Mouse (Mus musculus) G1E (cell line): ENCODE results near the gene Cdca4. TPM values are rescaled to one million over a fixed set of nuclear protein-coding genes. Genes with fewer than 3 reads are reported as not detected.

Source experiments
- ATAC-seq: 2 replicates; pipeline ENCODE4 v1.8.0; 2016; ENCODE audit warnings: mild to moderate bottlenecking; ENCODE audit not compliant: insufficient number of reproducible peaks, poor library complexity, low FRiP score, severe bottlenecking; ENCODE audit errors: extremely low read depth
- DNase-seq: peaks from one replicate; pipeline ENCODE4 v3.0.0; 2012; ENCODE audit warnings: low spot score
- H3K27me3 ChIP-seq: 2 replicates; pipeline ENCODE4 v1.6.1; 2012; ENCODE audit warnings: mild to moderate bottlenecking, low read length, inconsistent platforms; ENCODE audit not compliant: insufficient read depth
- H3K36me3 ChIP-seq: replicated peaks from 2 replicates; pipeline ENCODE3; 2012; ENCODE audit warnings: mild to moderate bottlenecking, inconsistent platforms
- H3K4me1 ChIP-seq: 2 replicates; pipeline ENCODE4 v1.6.1; 2012; ENCODE audit warnings: low read depth, low read length, inconsistent platforms, mixed read lengths; ENCODE audit not compliant: insufficient read depth
- H3K4me3 ChIP-seq: 2 replicates; pipeline ENCODE4 v1.5.1; 2012; ENCODE audit warnings: low read depth, mild to moderate bottlenecking, inconsistent platforms, low read length, moderate library complexity, mixed read lengths
- H3K9me3 ChIP-seq: replicated peaks from 2 replicates; pipeline ENCODE4 v1.6.1; 2012; ENCODE audit warnings: inconsistent platforms
- CTCF ChIP-seq: IDR thresholded peaks from 2 replicates; pipeline ENCODE4 v1.5.1; 2012; ENCODE audit warnings: low read depth, low read length, inconsistent platforms, mixed read lengths
- GATA1 ChIP-seq: IDR thresholded peaks from 2 replicates; pipeline ENCODE4 v1.6.1; 2012; ENCODE audit warnings: borderline replicate concordance, low read length, inconsistent platforms, mixed read lengths
- GATA2 ChIP-seq: IDR thresholded peaks from 2 replicates; pipeline ENCODE4 v1.6.1; 2012; ENCODE audit warnings: low read depth, low read length, inconsistent platforms, borderline replicate concordance
- POLR2AphosphoS5 ChIP-seq: IDR thresholded peaks from 2 replicates; pipeline ENCODE4 v1.6.1; 2012; ENCODE audit warnings: low read depth, low read length, inconsistent platforms; ENCODE audit not compliant: insufficient replicate concordance
- TAL1 ChIP-seq: conservative IDR thresholded peaks from 2 replicates; pipeline ENCODE4 v1.6.1; 2012; ENCODE audit warnings: low read depth, low read length, inconsistent platforms, mixed read lengths
- polyA plus RNA-seq: library from polyadenylated mRNA; stranded (reverse); fragments of >175 nt; gene quantifications from 2 replicates; pipeline ENCODE4 v1.2.3, GENCODE M21; 2012
- total RNA-seq, 2 experiments: library from RNA; stranded (forward) in 1 of 2; stranded (reverse) in 1 of 2; fragments of 200-1000 nt in 1 of 2; fragments of >200 nt in 1 of 2; fragmentation: Nextera tagmentation in 1 of 2; gene quantifications; 2 replicates each; pipeline ENCODE4 v1.2.3; 2014 to 2017

Gene Cdca4
- total and polyA plus RNA-seq, 3 experiments, result 56.8 to 140 (median 124) TPM

- no peak for ATAC-seq
- Histone ChIP-seq H3K27me3 (peaks cover 14% of the 10 kb centered on the region), H3K4me3 (no peak overlapping the region), H3K9me3 (no peaks in the 10 kb centered on the region), H3K36me3 (no peaks in the 10 kb centered on the region), H3K4me1 (no peaks in the 10 kb centered on the region)
- no peak for DNase-seq
- TF ChIP-seq GATA2 (no peak), CTCF (no peak), POLR2AphosphoS5 (no peak), GATA1 (no peak), TAL1 (no peak)
Measured at GRCm38 (mm10) chr12:112858581-112859336, 29.5 kb upstream of the Cdca4 start.

DNA sequence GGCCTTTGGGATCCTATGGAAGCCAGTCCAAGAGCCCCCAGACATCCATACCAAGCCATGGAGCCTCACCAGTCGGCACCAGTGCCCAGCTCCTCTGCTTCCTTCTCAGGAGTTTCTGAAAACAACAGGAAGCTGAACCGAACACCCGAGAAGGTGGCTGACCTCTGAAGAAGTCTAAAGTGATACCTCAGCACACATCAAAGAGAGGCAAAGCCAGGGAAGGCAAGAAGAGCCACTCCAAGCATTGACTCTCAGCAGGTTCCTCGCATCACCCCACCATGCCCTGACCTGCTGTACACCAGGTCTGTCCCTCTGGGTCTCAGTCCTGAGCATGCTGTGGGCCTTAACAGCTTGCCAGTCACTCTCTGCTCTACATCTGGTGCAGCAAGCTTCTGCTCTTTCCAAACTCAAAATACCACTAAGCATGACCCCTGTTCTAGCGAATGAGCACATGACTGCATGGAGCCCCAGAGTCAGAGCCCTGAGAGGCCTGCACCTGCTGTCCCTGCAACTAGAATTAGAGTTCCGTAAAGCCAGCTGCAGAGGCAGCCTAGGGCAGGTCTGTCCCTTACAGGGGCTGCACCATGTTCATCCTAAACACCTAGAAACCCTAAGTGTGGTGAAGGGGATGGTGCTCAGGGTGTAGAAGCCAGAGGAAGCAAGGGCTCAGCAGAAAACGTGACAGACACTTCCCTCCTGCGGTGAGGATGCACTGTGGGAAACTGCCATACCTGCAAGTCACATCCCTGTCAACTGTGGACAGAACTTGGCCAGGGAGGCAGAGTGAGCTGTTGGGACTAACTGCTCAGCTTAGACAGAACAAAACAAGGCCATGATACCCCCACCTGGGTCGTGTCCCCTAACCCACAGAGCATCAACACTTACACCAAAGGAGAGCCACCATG lies 28.1 kb upstream of the Cdca4 start:
- Histone ChIP-seq H3K4me1 (peaks cover 8% of the 10 kb centered on the region), H3K9me3 (no peaks in the 10 kb centered on the region), H3K36me3 (no peaks in the 10 kb centered on the region), H3K4me3 (no peak overlapping the region), H3K27me3 (peaks cover 21% of the 10 kb centered on the region)
- ATAC-seq (no peak), DNase-seq (no peak)
- no peak for TF ChIP-seq GATA1
- TF ChIP-seq TAL1, result no peak
- TF ChIP-seq GATA2, result no peak
- no peak for TF ChIP-seq POLR2AphosphoS5
- TF ChIP-seq CTCF, result no peak

GRCm38 (mm10) chr12:112856338-112856737 lies 27.1 kb upstream of the Cdca4 start:
- no peak for DNase-seq
- no peak for TF ChIP-seq POLR2AphosphoS5
- peaks cover 19% of the 10 kb centered on the region for H3K27me3 ChIP-seq
- no peaks in the 10 kb centered on the region for H3K36me3 ChIP-seq
- no peak for ATAC-seq
- no peak overlapping the region for H3K4me3 ChIP-seq
- H3K4me1 ChIP-seq, result peaks cover 8% of the 10 kb centered on the region
- no peaks in the 10 kb centered on the region for H3K9me3 ChIP-seq

- peaks cover 8% of the 10 kb centered on the region for H3K4me1 ChIP-seq
- H3K9me3 ChIP-seq, result no peaks in the 10 kb centered on the region
- no peaks in the 10 kb centered on the region for H3K36me3 ChIP-seq
- DNase-seq (no peak), ATAC-seq (peak; percentile 10; the same call in 1 of the 2 replicates)
- TF ChIP-seq TAL1 (no peak), CTCF (no peak), GATA1 (no peak), POLR2AphosphoS5 (no peak), GATA2 (no peak)
- H3K4me3 ChIP-seq, result no peak overlapping the region
- peaks cover 22% of the 10 kb centered on the region for H3K27me3 ChIP-seq
Measured at GRCm38 (mm10) chr12:112854610-112855333, 25.5 kb upstream of the Cdca4 start.

DNA sequence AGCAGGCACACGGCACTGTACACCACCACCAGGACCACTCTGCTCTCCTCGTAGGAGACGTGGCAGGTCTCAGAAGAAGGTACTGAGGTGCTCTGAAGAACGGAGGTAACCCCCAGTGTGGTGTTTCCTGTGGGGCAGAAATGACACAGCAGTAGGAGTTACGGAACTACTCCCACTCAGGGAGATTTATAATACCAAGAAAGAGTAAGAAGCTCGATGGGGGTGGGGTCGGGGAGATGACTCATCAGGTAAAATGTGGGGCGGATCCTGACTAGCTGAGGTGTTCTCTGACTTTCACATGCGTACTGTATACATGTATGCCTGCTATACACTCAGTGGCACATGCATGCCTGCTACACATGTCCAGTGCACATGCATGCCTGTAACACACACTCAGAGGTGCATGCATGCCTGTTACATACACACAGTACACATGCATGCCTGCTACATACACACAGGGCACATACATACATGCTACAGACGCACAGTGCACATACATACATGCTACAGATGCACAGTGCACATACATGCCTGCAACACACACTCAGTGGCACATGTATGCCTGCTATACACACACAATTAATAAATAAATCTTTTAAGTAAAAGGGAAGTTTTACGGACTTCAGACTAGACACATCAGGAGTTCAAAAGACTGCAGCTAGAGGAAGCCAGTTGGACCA lies 24.0 kb upstream of the Cdca4 start:
- ATAC-seq, result no peak
- peaks cover 8% of the 10 kb centered on the region for H3K4me1 ChIP-seq
- no peaks in the 10 kb centered on the region for H3K36me3 ChIP-seq
- H3K9me3 ChIP-seq, result no peaks in the 10 kb centered on the region
- peak overlapping the region; percentile 8; the same call in 1 of the 2 replicates for H3K4me3 ChIP-seq
- peaks cover 19% of the 10 kb centered on the region for H3K27me3 ChIP-seq
- no peak for TF ChIP-seq CTCF
- no peak for TF ChIP-seq POLR2AphosphoS5
- no peak for TF ChIP-seq GATA1
- no peak for TF ChIP-seq TAL1
- TF ChIP-seq GATA2, result no peak
- no peak for DNase-seq

DNA sequence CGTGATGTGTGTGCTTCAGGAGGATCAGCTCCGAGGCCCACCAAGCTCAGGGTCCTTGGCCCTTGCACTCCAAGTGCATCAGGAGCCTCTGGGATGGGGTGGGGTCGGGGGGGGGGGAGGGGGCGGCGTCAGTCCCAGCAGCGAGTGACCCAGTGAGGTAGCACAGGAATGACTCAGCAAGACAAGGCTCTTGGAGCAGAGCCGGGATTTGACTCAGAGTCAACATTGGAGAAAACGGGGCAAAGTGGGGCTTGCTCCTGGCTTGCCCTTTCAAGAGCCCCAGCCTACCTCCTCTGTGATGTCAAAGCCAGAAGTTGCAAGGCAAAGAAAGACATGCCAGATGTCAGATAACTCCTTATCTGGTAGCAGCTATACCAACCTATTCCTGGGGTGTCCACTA lies 21.9 kb upstream of the Cdca4 start:
- peaks cover 8% of the 10 kb centered on the region for H3K4me1 ChIP-seq
- H3K4me3 ChIP-seq, result no peak overlapping the region
- TF ChIP-seq POLR2AphosphoS5 (no peak), GATA2 (no peak), GATA1 (no peak), TAL1 (no peak), CTCF (no peak)
- ATAC-seq (no peak), DNase-seq (no peak)
- H3K36me3 ChIP-seq, result no peaks in the 10 kb centered on the region
- H3K9me3 ChIP-seq, result no peaks in the 10 kb centered on the region
- peaks cover 20% of the 10 kb centered on the region for H3K27me3 ChIP-seq
